Mouse (Mus musculus): ENCODE measurements around the gene Nrarp. TPM values are rescaled to one million over a fixed set of nuclear protein-coding genes. Genes with fewer than 3 reads are reported as not detected.

Nrarp gene
- polyA plus RNA-seq, 1 experiment: 1.7 TPM

GRCm38 (mm10) chr2:25170326-25171100 is 10.0 kb upstream of the Nrarp start:
- Histone ChIP-seq H3K4me1 (ENCODE audit: control insufficient read depth, insufficient read depth, low read length) (peaks cover 3% of the 10 kb centered on the region; the same call in 1 of the 2 replicates), H3K4me3 (replicated peaks; ENCODE audit: control insufficient read depth, low read depth, low read length) (no peak overlapping the region), H3K27ac (ENCODE audit: control insufficient read depth, insufficient read depth, low read depth, low read length, poor library complexity) (no peak overlapping the region)
- TF ChIP-seq CTCF (IDR thresholded peaks at IDR 0.05; ENCODE audit: control insufficient read depth, insufficient read depth, low read length) (no peak), POLR2A (IDR thresholded peaks at IDR 0.05; ENCODE audit: borderline replicate concordance, control insufficient read depth, low read depth, low read length) (no peak)
- 46% methylated on average over 10 of the region's 10 CpGs for WGBS

DNA sequence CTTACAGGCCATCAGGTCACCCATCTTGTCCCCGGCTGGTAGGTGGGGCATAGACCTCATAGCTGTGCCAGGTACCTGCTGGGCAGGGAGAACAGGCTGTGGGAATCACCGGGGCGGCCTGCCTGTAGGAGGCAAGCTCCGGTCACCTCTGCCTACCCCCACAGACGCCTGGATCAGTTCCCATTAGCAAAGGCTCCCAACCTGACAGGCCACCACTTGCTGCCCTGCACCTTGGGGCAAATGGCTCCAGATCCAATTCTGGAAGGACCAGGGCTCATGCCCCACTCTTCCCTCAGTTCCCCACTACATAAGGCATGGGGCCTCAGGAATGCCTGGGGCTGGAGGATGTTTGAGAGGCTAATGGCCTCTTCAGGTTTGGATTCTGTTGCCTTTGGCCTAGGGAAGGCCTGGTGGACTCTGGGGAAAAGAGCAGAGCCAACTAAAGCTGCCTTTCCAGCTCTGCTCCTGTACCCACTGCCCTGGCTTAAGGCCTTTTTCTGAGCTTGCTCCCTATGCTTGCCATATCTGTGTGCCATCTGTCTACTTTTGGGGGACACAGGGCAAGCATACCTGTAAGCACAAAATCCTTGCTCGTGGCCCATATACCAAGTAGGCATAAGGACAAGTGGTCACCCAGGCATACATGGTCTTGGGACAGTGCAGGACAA is 9.3 kb upstream of the Nrarp start:
- H3K4me1 ChIP-seq (ENCODE audit: control insufficient read depth, insufficient read depth, low read length): peaks cover 3% of the 10 kb centered on the region; the same call in 1 of the 2 replicates
- H3K4me3 ChIP-seq (replicated peaks; ENCODE audit: control insufficient read depth, low read depth, low read length): no peak overlapping the region
- no peak overlapping the region for H3K27ac ChIP-seq (ENCODE audit: control insufficient read depth, insufficient read depth, low read depth, low read length, poor library complexity)
- WGBS: 89% methylated on average over 6 of the region's 6 CpGs
- TF ChIP-seq CTCF (IDR thresholded peaks at IDR 0.05; ENCODE audit: control insufficient read depth, insufficient read depth, low read length) (no peak), POLR2A (IDR thresholded peaks at IDR 0.05; ENCODE audit: borderline replicate concordance, control insufficient read depth, low read depth, low read length) (no peak)

DNA sequence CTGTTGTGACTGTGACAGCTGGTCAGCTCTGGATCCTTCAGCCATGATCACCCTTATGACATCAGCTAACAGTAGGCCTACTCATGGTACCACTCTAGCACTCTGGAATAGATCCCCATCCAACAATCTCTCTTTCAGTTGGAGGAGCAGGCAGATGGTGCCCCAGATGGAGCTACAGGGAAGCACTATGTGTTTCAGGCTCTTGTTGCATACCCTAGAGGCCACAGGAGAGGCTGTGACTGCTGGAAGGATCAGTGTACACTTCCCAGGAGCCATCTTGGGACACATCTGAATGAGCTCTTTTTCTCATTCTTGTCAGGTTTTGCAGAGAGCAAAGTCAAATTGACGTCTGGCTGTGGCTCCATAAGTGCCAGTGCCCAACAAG is 8.8 kb upstream of the Nrarp start:
- H3K4me1 ChIP-seq (ENCODE audit: control insufficient read depth, insufficient read depth, low read length): peaks cover 3% of the 10 kb centered on the region; the same call in 1 of the 2 replicates
- no peak overlapping the region for H3K27ac ChIP-seq (ENCODE audit: control insufficient read depth, insufficient read depth, low read depth, low read length, poor library complexity)
- 68% methylated on average over 1 of the region's 1 CpGs for WGBS
- no peak overlapping the region for H3K4me3 ChIP-seq (replicated peaks; ENCODE audit: control insufficient read depth, low read depth, low read length)
- no peak for TF ChIP-seq POLR2A (IDR thresholded peaks at IDR 0.05; ENCODE audit: borderline replicate concordance, control insufficient read depth, low read depth, low read length)
- no peak for TF ChIP-seq CTCF (IDR thresholded peaks at IDR 0.05; ENCODE audit: control insufficient read depth, insufficient read depth, low read length)

- no peak for TF ChIP-seq CTCF (IDR thresholded peaks at IDR 0.05; ENCODE audit: control insufficient read depth, insufficient read depth, low read length)
- TF ChIP-seq POLR2A (IDR thresholded peaks at IDR 0.05; ENCODE audit: borderline replicate concordance, control insufficient read depth, low read depth, low read length): no peak
- H3K4me3 ChIP-seq (replicated peaks; ENCODE audit: control insufficient read depth, low read depth, low read length): no peak overlapping the region
- WGBS: 28% methylated on average over 8 of the region's 8 CpGs
- H3K27ac ChIP-seq (ENCODE audit: control insufficient read depth, insufficient read depth, low read depth, low read length, poor library complexity): no peak overlapping the region
- peaks cover 3% of the 10 kb centered on the region; the same call in 1 of the 2 replicates for H3K4me1 ChIP-seq (ENCODE audit: control insufficient read depth, insufficient read depth, low read length)
Observed at GRCm38 (mm10) chr2:25172629-25173028, 7.9 kb upstream of the Nrarp start.

DNA sequence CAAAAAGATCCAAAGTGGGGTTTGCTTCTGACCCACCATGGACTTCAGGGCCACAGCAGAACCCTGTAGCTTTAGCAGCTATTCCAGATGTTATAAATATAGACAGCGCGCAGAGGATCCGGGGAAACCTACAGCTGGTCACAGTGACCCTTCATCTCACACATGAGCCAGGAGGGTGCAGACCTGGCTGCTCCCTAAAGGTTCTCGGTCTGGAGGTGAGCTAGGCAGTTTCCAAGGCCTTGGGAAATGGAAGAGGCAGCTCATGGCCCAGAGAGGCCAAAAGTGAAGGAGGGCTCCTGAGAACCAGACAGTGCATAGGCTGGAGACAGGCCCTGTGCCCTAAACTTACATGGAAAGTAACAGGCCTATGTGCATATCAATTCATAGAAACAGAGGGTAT is 6.7 kb upstream of the Nrarp start:
- TF ChIP-seq POLR2A (IDR thresholded peaks at IDR 0.05; ENCODE audit: borderline replicate concordance, control insufficient read depth, low read depth, low read length) (no peak), CTCF (IDR thresholded peaks at IDR 0.05; ENCODE audit: control insufficient read depth, insufficient read depth, low read length) (no peak)
- Histone ChIP-seq H3K4me3 (replicated peaks; ENCODE audit: control insufficient read depth, low read depth, low read length) (no peak overlapping the region), H3K4me1 (ENCODE audit: control insufficient read depth, insufficient read depth, low read length) (peaks cover 3% of the 10 kb centered on the region; the same call in 1 of the 2 replicates), H3K27ac (ENCODE audit: control insufficient read depth, insufficient read depth, low read depth, low read length, poor library complexity) (no peak overlapping the region)
- WGBS: 96% methylated on average over 4 of the region's 4 CpGs

DNA sequence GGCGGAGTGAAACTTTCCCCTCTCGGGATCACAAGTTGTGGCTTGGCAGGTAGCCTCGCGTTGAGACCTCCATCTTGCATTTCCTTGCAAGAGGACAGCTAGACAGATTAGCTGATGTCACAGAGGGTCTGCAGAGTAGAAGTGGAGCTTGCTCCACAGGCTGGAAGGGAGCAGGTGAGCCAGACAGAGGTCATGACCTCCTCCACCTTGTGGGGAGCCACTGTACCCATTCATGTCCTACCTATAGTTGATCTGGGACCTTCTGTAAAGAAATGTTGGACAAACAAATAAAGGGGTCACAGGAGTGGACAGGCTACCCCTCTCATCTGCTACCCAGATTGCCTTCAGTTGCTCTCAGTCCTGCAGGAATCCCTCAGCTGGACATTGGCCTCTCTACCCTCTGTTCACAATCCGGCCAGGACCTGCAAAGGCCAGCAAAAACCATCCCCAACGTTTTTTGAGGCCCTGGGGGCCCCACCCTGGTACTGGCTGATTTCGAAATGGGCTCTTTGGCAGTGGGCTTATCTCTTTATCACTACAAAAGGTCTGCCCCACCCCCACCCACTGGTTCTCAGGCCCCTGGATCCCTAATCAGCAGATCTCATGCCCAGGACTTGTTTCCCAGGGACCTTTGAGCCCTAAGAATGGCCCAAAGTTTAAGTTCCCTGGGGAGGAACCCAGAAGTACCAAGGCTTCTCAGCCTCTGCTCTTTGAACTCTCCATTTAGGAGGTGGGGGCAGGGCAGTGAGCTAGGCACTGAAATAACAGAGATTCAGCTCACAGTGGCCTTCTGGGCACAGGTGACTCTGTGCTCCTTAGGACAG is 5.5 kb upstream of the Nrarp start:
- no peak overlapping the region for H3K4me3 ChIP-seq (replicated peaks; ENCODE audit: control insufficient read depth, low read depth, low read length)
- 51% methylated on average over 7 of the region's 7 CpGs for WGBS
- H3K4me1 ChIP-seq (ENCODE audit: control insufficient read depth, insufficient read depth, low read length): peaks cover 3% of the 10 kb centered on the region; the same call in 1 of the 2 replicates
- H3K27ac ChIP-seq (ENCODE audit: control insufficient read depth, insufficient read depth, low read depth, low read length, poor library complexity): no peak overlapping the region
- TF ChIP-seq CTCF (IDR thresholded peaks at IDR 0.05; ENCODE audit: control insufficient read depth, insufficient read depth, low read length): no peak
- TF ChIP-seq POLR2A (IDR thresholded peaks at IDR 0.05; ENCODE audit: borderline replicate concordance, control insufficient read depth, low read depth, low read length): no peak

GRCm38 (mm10) chr2:25175690-25176078 is 4.9 kb upstream of the Nrarp start:
- Histone ChIP-seq H3K4me1 (ENCODE audit: control insufficient read depth, insufficient read depth, low read length) (peaks cover 1% of the 10 kb centered on the region; the same call in 1 of the 2 replicates), H3K27ac (ENCODE audit: control insufficient read depth, insufficient read depth, low read depth, low read length, poor library complexity) (no peak overlapping the region), H3K4me3 (replicated peaks; ENCODE audit: control insufficient read depth, low read depth, low read length) (no peak overlapping the region)
- TF ChIP-seq CTCF (IDR thresholded peaks at IDR 0.05; ENCODE audit: control insufficient read depth, insufficient read depth, low read length) (no peak), POLR2A (IDR thresholded peaks at IDR 0.05; ENCODE audit: borderline replicate concordance, control insufficient read depth, low read depth, low read length) (no peak)
- WGBS: 92% methylated on average over 4 of the region's 4 CpGs

GRCm38 (mm10) chr2:25176573-25176972 is 4.0 kb upstream of the Nrarp start:
- Histone ChIP-seq H3K27ac (ENCODE audit: control insufficient read depth, insufficient read depth, low read depth, low read length, poor library complexity) (no peak overlapping the region), H3K4me3 (replicated peaks; ENCODE audit: control insufficient read depth, low read depth, low read length) (no peak overlapping the region), H3K4me1 (ENCODE audit: control insufficient read depth, insufficient read depth, low read length) (peaks cover 1% of the 10 kb centered on the region; the same call in 1 of the 2 replicates)
- no peak for TF ChIP-seq POLR2A (IDR thresholded peaks at IDR 0.05; ENCODE audit: borderline replicate concordance, control insufficient read depth, low read depth, low read length)
- no peak for TF ChIP-seq CTCF (IDR thresholded peaks at IDR 0.05; ENCODE audit: control insufficient read depth, insufficient read depth, low read length)
- WGBS: 82% methylated on average over 6 of the region's 6 CpGs

Measured in bone marrow, adult 2 months (tissue).